Mouse (Mus musculus) cerebellum, adult 8-10 months (tissue): ENCODE results near the gene Csf2rb.

Source experiments
- DNase-seq: peaks from one replicate; pipeline ENCODE4 v3.0.0; 2022

Csf2rb gene

DNA sequence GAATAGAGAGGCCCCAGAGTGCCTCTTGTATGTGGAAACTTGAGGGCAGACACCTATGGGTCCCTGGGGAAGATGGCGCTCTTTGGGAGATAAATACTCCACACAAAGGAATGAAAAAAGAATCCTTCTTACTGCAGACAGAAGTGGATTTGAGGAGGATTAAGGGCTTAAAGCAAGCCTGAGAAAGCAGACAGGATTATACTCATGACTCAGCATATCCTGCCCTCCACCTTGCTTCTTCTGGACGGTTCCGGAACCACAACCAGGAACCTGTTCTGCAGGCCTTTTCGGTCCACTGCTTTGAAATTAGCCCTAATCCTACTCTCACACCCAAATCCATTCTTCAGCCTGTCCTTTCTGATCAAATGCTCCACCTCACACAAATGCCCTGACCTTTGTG, 56.6 kb downstream of the Csf2rb start:
- no peak for DNase-seq

DNA sequence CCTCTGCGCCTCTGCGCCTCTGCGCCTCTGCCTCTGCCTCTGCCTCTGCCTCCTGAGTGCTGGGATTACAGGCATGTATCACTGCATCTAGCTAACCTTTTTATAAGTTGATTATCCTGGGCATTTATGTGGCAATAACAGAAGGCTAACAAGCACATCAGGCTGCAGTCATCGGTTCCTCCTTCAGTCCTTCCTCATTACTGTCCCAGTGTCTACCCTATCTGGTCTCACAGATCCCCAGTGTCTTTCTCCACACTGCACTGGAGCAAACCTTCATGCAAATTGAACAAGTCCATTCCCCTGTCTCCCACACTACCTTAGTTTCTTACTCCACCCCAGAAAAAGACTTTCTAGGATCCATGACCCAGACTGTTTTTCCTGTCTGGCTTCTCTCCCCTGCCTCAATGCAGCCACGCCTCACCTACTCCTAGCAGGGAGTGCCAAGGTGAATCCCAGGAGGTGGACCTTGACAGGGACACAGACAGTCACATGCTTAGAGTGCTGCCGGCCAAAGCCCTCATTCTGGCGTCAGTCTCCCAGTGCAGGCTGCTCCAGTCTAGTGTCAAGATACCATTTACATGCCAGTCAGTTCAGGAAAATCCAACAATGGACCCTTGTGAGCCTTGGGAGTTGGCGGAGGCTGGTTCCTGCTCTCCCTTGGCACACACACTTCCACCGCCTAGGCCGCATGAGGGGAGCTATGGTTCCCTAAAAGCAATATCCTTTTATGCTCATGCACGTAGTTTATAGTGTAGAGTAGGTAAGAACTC, 58.1 kb downstream of the Csf2rb start:
- DNase-seq, result no peak

DNA sequence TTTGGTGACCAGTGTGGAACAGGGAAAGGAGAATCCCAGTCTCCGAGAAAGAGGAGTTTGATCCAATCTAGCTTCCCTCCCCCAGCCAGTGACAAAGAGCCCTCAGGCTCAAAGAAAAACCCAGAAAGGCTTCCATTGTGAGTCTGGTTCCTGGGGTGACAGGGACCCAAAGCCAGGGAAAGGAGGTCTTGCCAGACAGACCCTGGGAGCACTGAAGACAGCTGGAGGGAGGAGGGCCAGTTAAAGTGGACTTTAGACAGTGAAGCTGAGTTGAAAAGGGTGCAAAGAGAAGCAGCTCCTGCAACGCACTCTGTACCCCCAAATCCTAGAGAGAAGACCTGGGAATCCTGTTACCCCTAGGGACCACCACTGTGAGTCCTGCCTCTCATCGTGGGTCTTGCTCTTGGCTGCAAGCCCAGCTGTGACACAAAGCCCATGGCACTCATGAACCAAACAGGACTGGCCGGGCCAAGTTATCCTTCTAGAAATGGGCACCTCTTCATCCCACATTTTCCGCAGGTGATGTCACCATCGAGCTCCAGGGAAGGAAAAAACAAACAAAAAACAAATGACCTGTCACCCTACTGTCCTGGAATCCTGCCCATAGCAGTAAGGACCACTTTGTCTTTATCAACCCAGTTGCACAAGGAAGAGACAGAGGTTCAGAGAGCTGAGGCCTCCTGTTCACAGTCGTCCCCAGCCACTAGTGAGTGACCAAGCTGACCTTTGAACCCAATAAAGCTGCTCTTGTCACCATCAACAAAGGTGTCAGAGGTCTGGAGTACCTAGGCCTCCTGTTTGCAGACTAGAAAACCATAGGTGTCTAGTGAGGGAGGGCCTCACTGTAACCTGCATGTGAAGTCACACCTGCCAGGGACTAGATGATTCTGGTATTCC, 58.9 kb downstream of the Csf2rb start:
- DNase-seq, result no peak

DNA sequence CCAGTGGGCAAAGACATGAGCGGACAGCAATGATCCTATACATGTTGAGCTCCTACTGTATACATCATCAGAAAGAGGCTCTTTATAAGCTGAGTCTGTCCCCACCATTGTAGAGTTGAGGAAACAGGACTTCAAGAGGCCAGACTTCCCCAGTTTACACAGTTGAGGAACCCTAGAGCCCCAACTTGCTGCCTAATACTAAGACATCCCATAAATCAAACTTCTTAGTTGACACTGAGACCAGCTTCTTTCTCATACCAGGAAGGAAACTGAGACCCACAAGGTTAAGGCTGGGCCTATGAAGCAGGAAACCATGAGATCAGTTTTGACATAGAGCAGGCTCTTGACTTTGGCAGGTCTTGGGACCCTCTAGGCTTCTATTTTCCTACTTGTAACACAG, 60.0 kb downstream of the Csf2rb start:
- DNase-seq, result no peak

DNA sequence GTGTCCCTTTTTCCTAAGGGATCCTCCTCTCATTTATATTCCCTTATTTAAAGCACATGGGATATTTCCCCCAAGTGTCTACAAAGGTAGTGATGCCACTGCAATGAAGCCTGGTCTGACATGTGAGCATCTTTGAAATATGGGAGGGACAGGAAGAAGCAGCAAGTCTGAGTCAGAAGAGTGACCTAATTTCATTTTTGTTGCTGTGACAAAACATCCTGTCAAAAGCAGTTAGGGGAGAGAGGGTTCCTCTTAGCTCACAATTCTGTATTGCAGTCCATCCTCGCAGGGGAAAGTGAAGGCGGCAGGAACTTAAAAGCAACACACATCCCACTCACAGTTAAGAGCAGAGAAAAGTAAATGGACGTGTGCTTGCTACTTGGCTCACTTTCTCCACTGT, 65.3 kb downstream of the Csf2rb start:
- no peak for DNase-seq

DNA sequence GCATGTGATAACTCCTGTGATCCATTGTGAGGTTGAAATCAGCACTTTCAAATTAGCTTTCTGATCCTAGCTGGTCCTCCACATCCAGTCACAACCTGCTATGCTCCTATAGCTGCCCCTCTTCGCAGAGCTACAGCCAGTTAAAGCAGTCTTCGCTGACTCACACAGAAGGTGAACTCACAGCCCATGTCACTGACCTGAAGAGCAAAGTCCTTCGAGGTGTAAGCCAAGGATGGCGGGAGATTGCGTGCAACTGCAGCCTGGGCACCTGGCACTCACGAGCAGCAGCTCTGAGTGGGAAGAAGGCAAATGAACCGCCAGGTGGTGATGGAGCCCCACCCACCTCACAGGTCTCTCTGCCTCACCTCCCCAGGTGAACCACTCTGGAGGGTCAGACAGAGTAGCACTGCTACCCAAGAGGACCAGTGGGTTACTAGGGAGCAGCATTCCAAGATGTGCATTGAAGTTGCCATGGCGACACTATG, 70.0 kb downstream of the Csf2rb start, which contains the start of gene Tex33:
TSS of gene Tex33 (minus strand) at position 435 of the 485 bp plus-strand sequence.
- DNase-seq, result no peak

DNA sequence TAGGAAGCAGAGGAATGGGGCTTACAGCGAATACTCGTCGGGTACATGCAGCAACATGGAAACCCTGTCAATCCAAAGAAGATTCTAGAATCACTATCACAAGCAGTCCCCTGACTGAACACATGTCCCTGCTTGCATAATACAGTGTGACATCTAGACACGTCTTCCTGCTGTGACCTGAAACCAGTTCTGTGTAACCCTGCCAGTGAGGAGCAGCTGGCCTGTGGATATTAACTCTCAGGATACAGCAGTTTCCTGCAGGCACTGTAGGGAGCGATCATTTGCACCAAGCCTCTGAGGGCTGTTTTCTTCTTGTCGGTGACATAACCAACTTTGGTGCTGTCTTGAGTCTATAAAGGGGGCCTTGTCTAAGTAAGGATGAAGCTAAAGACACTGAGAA, 75.8 kb downstream of the Csf2rb start:
- DNase-seq, result no peak

DNA sequence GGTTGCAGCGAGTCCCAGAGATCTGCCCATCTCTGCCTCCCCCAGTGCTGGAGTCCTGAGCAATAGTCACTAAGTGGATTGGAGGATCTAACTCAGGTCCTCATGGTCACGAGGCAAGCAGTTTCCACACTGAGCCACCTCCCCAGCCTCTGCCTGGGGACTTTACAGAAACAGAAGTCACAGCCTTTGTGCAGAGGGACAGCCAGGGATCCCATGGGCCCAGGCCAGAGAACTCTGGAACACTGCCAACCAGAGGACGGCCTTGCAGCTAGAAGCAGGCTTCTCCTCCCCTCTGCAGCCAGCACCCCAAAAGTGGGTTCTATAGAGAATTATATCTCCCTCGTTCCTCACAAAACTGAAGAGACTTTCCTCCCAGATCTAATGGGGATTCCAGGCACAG, 76.4 kb downstream of the Csf2rb start:
- DNase-seq, result no peak

DNA sequence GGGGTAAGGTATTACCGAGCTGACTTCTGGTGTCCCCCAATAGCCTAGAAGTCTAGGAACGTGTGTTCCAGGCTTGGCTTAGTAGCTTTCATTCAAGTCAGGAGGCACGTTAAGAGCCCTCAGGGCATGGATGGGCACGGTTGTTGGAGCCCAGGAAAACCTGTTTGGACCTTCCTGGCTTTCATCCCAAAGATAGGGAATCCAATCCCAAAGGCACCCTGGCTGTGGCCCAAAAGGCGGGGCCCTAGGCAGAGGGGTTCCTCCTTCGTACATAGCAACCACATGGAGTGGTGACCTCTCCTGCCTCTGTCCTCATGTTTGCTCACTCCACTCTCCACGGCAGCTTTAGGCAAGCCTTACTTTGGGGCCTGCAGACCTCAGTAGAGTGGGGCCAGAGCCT, 76.9 kb downstream of the Csf2rb start:
- DNase-seq, result no peak

DNA sequence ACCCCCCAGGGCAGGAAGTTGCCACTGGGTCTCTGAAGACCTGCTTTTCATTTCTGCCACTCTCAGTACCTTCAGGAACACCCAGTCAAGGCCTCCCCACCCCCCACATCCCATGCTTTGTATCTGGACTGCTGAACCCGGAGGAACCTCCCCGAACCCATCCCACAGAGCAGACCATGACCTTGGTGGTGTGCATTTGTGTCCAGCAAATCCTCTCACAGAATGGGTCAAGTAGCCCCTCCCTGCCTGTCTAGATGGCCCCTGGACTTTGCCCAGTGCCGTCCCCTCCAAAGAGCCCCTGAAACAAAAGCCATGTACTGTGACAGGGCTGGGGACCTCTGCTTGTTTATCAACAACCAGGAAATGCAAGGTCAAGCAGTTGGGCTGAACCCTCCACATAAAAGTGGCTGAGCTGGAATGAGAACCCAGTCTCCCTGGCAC, 77.8 kb downstream of the Csf2rb start:
- DNase-seq, result no peak
